Mouse (Mus musculus): Measurements from ENCODE around the gene Pcgf1.

The Pcgf1 gene

DNA sequence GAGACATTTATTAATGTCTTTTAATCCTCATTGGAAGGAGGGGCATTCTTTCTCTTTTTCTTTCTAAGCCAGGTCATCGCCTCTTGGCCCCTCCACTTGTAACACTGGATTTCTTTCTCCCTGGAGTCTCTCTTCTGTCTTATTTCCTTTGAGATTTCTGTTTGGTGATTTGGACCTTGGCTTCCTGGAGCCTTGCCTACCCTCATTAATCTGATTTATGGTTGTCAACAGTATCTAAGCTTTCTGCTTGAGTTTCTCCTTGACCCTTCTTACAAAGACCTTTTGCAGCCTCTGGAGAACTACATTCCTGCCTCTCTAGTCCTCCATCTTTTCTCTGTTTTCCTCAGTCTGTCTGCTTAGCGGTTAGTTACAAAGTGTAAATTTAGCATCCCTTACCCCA is 20.7 kb downstream of the Pcgf1 start:
- CTCF ChIA-PET: interaction anchor here (0.7 kb wide), 1 partner anchor 26 kb away, joined by 6 read pairs; no protein-coding TSS in a partner anchor

- CTCF ChIA-PET: interaction anchor here (1.4 to 2.3 kb wide), 2 partner anchors 23 to 105 kb away, joined by 4 to 8 read pairs; no protein-coding TSS in a partner anchor
Observed at GRCm38 (mm10) chr6:83101316-83101687, 23.6 kb downstream of the Pcgf1 start, which contains the start of the genes Ccdc142 and Gm42688. Gene Ccdc142, plus strand, starts transcription at chr6:83101601. Gene Gm42688, plus strand, starts transcription at chr6:83101617.

GRCm38 (mm10) chr6:83101688-83102556 is 24.3 kb downstream of the Pcgf1 start:
- CTCF ChIA-PET: interaction anchor here (0.6 to 2.3 kb wide), 4 partner anchors 18 to 105 kb away, joined by 3 to 8 read pairs (median 4); no protein-coding TSS in a partner anchor

DNA sequence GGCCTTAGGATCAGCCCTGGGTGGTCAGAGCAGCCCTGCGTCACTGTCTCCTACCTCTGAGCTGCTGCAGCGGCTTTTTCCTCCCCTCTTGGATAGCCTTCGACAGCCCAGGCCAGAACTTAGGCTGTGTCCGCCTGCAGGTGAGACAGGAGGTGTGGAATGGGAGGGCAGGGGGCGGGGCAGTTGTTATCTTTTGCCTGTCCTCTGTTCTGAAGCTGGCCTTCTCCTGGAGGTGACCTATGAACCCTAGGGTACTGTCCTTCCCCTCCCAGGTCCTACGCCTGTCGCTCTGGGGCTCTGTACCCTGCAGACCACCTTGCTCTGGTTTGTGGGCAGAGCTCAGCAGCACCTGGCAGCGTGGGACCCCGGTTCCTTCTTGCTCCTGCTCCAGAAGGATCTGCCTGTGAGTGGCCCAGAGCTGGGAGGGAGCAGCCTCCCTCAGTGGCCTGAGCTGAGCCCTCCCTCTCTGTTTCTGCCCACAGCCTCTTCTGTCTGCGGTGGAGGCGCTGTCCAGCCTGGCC is 25.5 kb downstream of the Pcgf1 start:
- CTCF ChIA-PET: interaction anchor here (1.0 kb wide), 1 partner anchor 82 kb away, joined by 3 read pairs; no protein-coding TSS in a partner anchor

GRCm38 (mm10) chr6:83104158-83104557 is 26.5 kb downstream of the Pcgf1 start:
- CTCF ChIA-PET: no interaction called here

GRCm38 (mm10) chr6:83107566-83108400 is 30.1 kb downstream of the Pcgf1 start:
- CTCF ChIA-PET: interaction anchor here (1.3 kb wide), 1 partner anchor 11 kb away, joined by 3 read pairs; no protein-coding TSS in a partner anchor

GRCm38 (mm10) chr6:83108762-83109668 is 31.3 kb downstream of the Pcgf1 start, which contains the start of gene Mrpl53:
Gene Mrpl53, plus strand, starts transcription at chr6:83109040.
- CTCF ChIA-PET: interaction anchor here (0.6 to 1.3 kb wide), 3 partner anchors 10 to 104 kb away, joined by 3 to 14 read pairs (median 3); no protein-coding TSS in a partner anchor

DNA sequence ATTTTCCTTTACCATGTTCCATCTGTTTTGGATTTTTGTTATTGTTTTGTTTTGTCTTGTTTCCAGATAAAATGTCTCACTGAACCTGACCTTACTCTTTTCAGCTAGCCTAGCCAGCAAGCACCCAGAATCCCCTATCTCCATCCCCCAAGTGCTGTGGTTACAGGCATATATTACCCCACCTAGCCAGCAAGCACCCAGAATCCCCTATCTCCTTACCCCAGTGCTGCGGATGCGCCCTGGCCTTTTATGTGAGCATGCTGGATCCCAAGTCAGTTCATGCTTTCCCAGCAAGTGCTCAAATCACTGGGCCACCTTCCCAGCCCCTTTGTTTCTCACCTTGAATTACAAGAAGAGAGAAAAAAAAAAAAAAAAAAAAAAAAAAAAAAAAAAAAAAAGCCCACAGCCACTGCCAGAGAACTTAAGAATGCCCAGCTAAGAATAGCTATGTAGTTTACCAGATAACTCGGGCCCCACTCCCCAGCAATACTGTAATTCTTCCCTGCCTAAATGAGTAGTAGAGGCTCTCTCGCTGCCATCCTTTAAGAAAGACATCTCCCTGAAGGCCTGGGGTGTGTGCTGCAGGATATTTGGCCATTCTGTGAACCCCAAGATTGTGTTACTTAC is 34.0 kb downstream of the Pcgf1 start:
- CTCF ChIA-PET: no interaction called here

- CTCF ChIA-PET: no interaction called here
Observed at GRCm38 (mm10) chr6:83115011-83115671, 37.5 kb downstream of the Pcgf1 start, which contains the start of gene Mogs. Gene Mogs, plus strand, starts transcription at chr6:83115496.

- CTCF ChIA-PET: no interaction called here
Observed at GRCm38 (mm10) chr6:83115682-83116372, 38.2 kb downstream of the Pcgf1 start.

DNA sequence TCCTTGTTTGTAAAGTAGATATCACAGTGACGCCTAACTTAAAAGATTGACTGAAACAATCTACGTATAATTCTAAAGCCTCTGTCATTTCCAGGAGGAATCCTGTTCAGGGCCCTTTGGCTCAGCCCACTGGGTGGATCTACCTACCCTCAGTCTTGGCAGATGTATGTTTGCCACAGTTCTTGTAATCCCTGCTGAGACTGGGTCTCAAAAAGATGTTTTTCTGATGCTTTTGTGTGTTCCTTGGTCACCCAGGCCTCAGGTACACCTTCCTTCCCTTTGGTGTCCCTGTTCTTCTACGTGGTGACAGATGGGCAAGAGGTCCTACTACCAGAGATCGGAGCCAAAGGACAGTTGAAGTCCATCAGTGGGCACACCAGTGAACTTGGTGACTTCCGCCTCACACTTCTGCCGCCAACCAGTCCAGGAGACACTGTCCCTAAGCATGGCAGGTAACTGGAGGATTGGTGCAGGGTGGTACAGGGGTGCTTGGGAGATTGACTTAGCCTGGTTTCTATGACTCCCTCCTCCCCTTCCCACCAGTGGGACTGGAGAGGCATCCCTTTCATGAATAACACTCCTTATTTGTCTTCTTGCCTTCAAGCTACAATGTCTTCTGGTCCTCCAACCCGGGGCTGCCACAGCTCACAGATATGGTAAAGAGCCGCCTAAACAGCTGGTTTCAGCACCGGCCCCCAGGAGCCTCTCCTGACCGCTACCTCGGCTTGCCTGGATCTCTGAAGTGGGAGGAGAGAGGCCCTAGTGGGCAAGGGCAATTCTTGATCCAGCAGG is 38.9 kb downstream of the Pcgf1 start:
- CTCF ChIA-PET: no interaction called here

GRCm38 (mm10) chr6:83117165-83117438 is 39.4 kb downstream of the Pcgf1 start:
- CTCF ChIA-PET: no interaction called here

DNA sequence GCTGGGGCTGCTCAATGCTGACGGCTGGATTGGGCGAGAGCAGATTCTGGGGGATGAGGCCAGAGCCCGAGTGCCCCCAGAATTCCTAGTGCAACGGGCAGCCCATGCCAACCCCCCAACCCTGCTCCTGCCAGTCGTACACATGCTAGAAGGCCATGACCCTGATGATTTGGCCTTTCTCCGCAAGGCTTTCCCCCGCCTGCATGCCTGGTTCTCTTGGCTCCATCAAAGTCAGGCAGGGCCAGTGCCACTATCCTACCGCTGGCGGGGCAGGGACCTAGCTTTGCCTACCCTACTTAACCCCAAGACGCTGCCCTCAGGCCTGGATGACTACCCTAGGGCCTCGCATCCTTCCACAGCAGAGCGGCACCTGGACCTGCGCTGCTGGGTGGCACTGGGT is 39.9 kb downstream of the Pcgf1 start:
- CTCF ChIA-PET: no interaction called here

- CTCF ChIA-PET: interaction anchor here (0.9 kb wide), 1 partner anchor 10 kb away, joined by 3 read pairs; the partner anchor contains the start of gene Mrpl53
Observed at GRCm38 (mm10) chr6:83118369-83118768, 40.7 kb downstream of the Pcgf1 start.

GRCm38 (mm10) chr6:83118825-83119733 is 41.4 kb downstream of the Pcgf1 start:
- CTCF ChIA-PET: interaction anchor here (0.9 kb wide), 1 partner anchor 11 kb away, joined by 3 read pairs; the partner anchor contains the start of gene Mrpl53

DNA sequence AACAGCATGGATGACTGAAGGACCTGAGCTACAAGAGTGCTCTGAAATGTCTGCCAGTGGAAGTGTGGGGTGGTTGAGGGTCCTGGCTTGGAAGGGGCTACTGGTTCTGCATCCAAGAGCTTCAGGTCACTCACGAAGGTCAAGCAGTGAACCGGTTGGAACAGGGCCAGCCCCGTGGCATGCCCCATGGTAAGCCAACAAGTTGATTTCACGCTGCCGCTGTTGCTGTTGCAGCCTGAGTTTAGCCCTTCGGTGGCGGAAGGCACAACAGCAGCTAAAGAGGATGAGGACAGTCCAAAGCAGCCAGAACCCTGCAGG is 42.0 kb downstream of the Pcgf1 start:
- CTCF ChIA-PET: interaction anchor here (1.0 kb wide), 1 partner anchor 17 kb away, joined by 3 read pairs; no protein-coding TSS in a partner anchor

Data from spleen, embryonic (tissue).